In the genomic region with DNA sequence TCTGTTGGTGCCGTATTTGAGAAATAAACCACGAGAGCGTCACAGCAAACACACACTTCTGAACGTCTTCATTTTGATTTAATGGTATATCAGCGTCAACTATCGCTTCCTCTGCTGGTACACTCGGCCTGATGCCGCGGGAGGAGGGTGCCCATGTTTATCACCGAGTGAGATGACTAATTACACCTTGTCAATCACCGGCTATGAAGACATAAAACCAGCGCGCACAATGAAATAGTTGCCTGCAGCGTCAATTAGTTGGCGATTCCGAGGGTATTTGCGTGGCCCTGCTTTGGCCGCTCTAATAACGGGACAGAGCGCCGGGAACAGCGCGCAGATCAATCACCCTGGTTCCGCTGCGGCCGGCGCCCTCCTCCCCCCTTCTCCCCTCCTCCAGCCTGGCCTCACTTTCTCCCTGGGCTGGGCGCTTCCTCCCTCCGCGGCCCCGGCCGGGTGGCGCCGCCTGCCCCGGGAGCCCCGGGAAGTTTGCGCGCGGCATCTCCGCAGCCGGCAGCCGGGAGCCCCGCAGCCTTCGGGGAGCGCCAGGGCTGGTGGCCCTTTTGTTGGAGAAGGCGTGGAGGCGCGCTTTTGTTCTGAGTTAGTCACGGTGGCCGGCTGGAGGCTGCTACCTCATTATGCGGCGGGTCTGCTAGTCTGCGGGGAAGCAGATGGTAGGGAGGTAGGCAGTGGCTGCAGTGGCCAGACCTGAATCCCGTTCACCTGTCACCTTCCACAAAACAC, we compare ENCODE assay signal across 8 mouse cellular contexts. TPM values are rescaled to one million over a fixed set of nuclear protein-coding genes. Genes with fewer than 3 reads are reported as not detected.
DNase-seq lines count a peak whose midpoint lies in the region; ATAC-seq and TF ChIP-seq lines count a peak whose summit lies in the region.

No protein-coding gene starts in this region.

- intact Hi-C loops in gastrocnemius, adult 2 months (cut with DNase I): no loop called here
- intact Hi-C loops in gastrocnemius, postnatal 36 days (cut with DNase I): no loop called here

- peaks cover 41% of the 10 kb centered on the region for H3K4me1 ChIP-seq in embryonic facial prominence, embryonic 15.5 days
- no peaks in the 10 kb centered on the region; the same call in 1 of the 2 replicates for H3K4me1 ChIP-seq in intestine, postnatal 0 days (replicated peaks; ENCODE audit: control insufficient read depth, insufficient read depth, low read length)
- peaks cover 42% of the 10 kb centered on the region for H3K4me1 ChIP-seq in neural tube, embryonic 13.5 days (replicated peaks)

- H3K9ac ChIP-seq in embryonic facial prominence, embryonic 15.5 days: no peak overlapping the region
- no peak overlapping the region for H3K9ac ChIP-seq in intestine, postnatal 0 days (ENCODE audit: low read depth, low read length)
- peak overlapping the region; percentile 52 for H3K9ac ChIP-seq in neural tube, embryonic 13.5 days

- no peaks in the 10 kb centered on the region for H3K9me3 ChIP-seq in embryonic facial prominence, embryonic 15.5 days (replicated peaks)
- no peaks in the 10 kb centered on the region for H3K9me3 ChIP-seq in intestine, postnatal 0 days (ENCODE audit: control insufficient read depth)
- H3K9me3 ChIP-seq in neural tube, embryonic 13.5 days: no peaks in the 10 kb centered on the region

- H3K4me2 ChIP-seq in embryonic facial prominence, embryonic 15.5 days (replicated peaks): peak overlapping the region; percentile 51
- H3K4me2 ChIP-seq in intestine, postnatal 0 days (replicated peaks; ENCODE audit: low read depth): peak overlapping the region; percentile 37; the same call in 1 of the 2 replicates
- H3K4me2 ChIP-seq in neural tube, embryonic 13.5 days: peak overlapping the region; percentile 53

- no peak for ATAC-seq in embryonic facial prominence, embryonic 15.5 days (ENCODE audit: insufficient number of reproducible peaks, low FRiP score, low TSS enrichment, low read depth)
- ATAC-seq in intestine, postnatal 0 days: no peak
- ATAC-seq in neural tube, embryonic 13.5 days (ENCODE audit: low read depth): no peak

- no peak overlapping the region for H3K27ac ChIP-seq in gastrocnemius, adult 2 months
- no peak overlapping the region for H3K27ac ChIP-seq in embryonic facial prominence, embryonic 15.5 days (replicated peaks)
- H3K27ac ChIP-seq in intestine, postnatal 0 days (ENCODE audit: low read depth, low read length): no peak overlapping the region
- no peak overlapping the region for H3K27ac ChIP-seq in neural tube, embryonic 13.5 days (replicated peaks)

- H3K27me3 ChIP-seq in embryonic facial prominence, embryonic 15.5 days: peaks cover 98% of the 10 kb centered on the region
- H3K27me3 ChIP-seq in intestine, postnatal 0 days (replicated peaks; ENCODE audit: control insufficient read depth, insufficient read depth, low read length): peaks cover 99% of the 10 kb centered on the region
- H3K27me3 ChIP-seq in neural tube, embryonic 13.5 days: peaks cover 100% of the 10 kb centered on the region

- H3K36me3 ChIP-seq in embryonic facial prominence, embryonic 15.5 days: no peaks in the 10 kb centered on the region
- no peaks in the 10 kb centered on the region for H3K36me3 ChIP-seq in intestine, postnatal 0 days (ENCODE audit: control insufficient read depth, insufficient read depth)
- no peaks in the 10 kb centered on the region for H3K36me3 ChIP-seq in neural tube, embryonic 13.5 days

- no peak for TF ChIP-seq CTCF in gastrocnemius, adult 2 months (IDR thresholded peaks at IDR 0.05)
- no peak for TF ChIP-seq CTCF in intestine, postnatal 0 days (IDR thresholded peaks at IDR 0.05; ENCODE audit: low read depth)

- under 1% methylated on average over 54 of the region's 54 CpGs for WGBS in embryonic facial prominence, embryonic 15.5 days
- WGBS in intestine, postnatal 0 days: 1% methylated on average over 53 of the region's 54 CpGs
- WGBS in neural tube, embryonic 13.5 days: under 1% methylated on average over 54 of the region's 54 CpGs

- no peak for DNase-seq in gastrocnemius, adult 2 months
- DNase-seq in gastrocnemius, postnatal 36 days: no peak
- DNase-seq in CD4-positive helper T cell, adult 2 months (ENCODE audit: low read depth, low spot score): peak; percentile 37
- no peak for DNase-seq in left cerebral cortex, adult 8-10 months (ENCODE audit: low spot score in 2 of 2)
- DNase-seq in frontal cortex, postnatal 10 days (ENCODE audit: low spot score in 2 of 2): no peak

- H3K4me3 ChIP-seq in gastrocnemius, adult 2 months: peak overlapping the region; percentile 65
- peak overlapping the region; percentile 36 for H3K4me3 ChIP-seq in embryonic facial prominence, embryonic 15.5 days (replicated peaks)
- H3K4me3 ChIP-seq in intestine, postnatal 0 days (ENCODE audit: low read depth, low read length): peak overlapping the region; percentile 26
- H3K4me3 ChIP-seq in neural tube, embryonic 13.5 days: peak overlapping the region; percentile 29

RNA-seq across cellular contexts. Expression of a gene that starts 8.9 kb away (rescaled TPM):
- total RNA-seq in gastrocnemius, adult 2 months (2021): under 1 TPM; 0.13 to 0.22 TPM
- total RNA-seq in gastrocnemius, postnatal 36 days (2021): not detected
- polyA plus RNA-seq in embryonic facial prominence, embryonic 15.5 days (2015; fragmentation: Nextera tagmentation; extraction: Ambion mirVana): 17.1 and 19.6 TPM in 2 replicates
- polyA plus RNA-seq in intestine, postnatal 0 days (2015; fragmentation: Nextera tagmentation; extraction: Ambion mirVana): not detected in 2 replicates
- 3.7 and 4.3 TPM in 2 replicates for polyA plus RNA-seq in neural tube, embryonic 13.5 days (2015; fragmentation: Nextera tagmentation; extraction: Ambion mirVana)
- total RNA-seq in left cerebral cortex, adult 8-10 months (2022): 10 to 100 TPM; 55.7 to 61.8 (median 58.4) TPM

Comparison
In these comparisons a context has a peak if more than half of its experiments do, and no peak if none do; other contexts are left out.
1. RNA of a gene that starts 8.9 kb away (total RNA-seq): 55.7 to 61.8 TPM in left cerebral cortex, adult 8-10 months; not detected in gastrocnemius, postnatal 36 days and 0.13 to 0.22 TPM in gastrocnemius, adult 2 months; every median in the first group is over 10 times any median in the second.
2. Peak in every context shown above with its lines, with median percentiles within 50 percentile points of each other: H3K4me3 ChIP-seq and H3K4me2 ChIP-seq.